Mouse (Mus musculus) gastrocnemius, adult 2 months (tissue): ENCODE results near the gene Cep78. TPM values are rescaled to one million over a fixed set of nuclear protein-coding genes. Genes with fewer than 3 reads are reported as not detected.

ENCODE experiments used
- DNase-seq: peaks from one replicate; pipeline ENCODE4 v3.0.0; 2022
- H3K27ac ChIP-seq: fragments of 200-600 bp; 2 replicates; pipeline ENCODE4 v1.8.1; 2022; ENCODE audit warnings: mild to moderate bottlenecking
- H3K4me3 ChIP-seq: fragments of 200-600 bp; 2 replicates; pipeline ENCODE4 v1.8.1; 2022; ENCODE audit warnings: mild to moderate bottlenecking, moderate library complexity
- CTCF ChIP-seq: fragments of 200-600 bp; IDR thresholded peaks from 2 replicates; pipeline ENCODE4 v1.8.1; 2022; ENCODE audit warnings: antibody characterized with exemption, mild to moderate bottlenecking, moderate library complexity
- intact Hi-C: fragments of 180-260 bp; cut with DNase I; formaldehyde crosslinking; loops from one replicate; pipeline ENCODE4 v1.15.1; 2025
- total RNA-seq, 2 experiments: library from RNA; stranded (reverse); gene quantifications; 2 replicates each; pipeline ENCODE4 v1.2.3; 2021

The Cep78 gene
- total RNA-seq, 2 experiments from 2014 or later = 2.1 to 2.3 TPM

DNA sequence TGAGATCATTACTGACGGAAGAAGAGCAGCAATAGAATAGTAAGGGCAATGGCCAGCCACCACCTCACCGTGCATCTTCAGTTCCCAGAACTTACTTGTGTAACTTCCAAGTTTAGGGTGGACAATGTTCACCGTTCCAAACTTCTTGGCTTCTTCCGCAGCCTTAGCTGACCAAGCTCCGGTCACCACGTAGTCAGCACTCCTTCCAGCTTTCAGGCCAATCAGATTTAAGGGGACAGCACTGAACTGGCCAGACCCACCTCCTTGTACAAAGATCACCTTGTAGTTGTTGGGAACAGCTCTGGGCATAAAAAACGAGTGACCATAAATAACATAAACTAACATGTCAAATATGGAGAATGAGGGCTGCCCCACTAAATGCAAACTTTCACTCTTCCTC lies 66.7 kb downstream of the Cep78 start:
- no peak overlapping the region for H3K27ac ChIP-seq
- intact Hi-C loops = no loop called here
- no peak overlapping the region for H3K4me3 ChIP-seq
- no peak for TF ChIP-seq CTCF
- no peak for DNase-seq

DNA sequence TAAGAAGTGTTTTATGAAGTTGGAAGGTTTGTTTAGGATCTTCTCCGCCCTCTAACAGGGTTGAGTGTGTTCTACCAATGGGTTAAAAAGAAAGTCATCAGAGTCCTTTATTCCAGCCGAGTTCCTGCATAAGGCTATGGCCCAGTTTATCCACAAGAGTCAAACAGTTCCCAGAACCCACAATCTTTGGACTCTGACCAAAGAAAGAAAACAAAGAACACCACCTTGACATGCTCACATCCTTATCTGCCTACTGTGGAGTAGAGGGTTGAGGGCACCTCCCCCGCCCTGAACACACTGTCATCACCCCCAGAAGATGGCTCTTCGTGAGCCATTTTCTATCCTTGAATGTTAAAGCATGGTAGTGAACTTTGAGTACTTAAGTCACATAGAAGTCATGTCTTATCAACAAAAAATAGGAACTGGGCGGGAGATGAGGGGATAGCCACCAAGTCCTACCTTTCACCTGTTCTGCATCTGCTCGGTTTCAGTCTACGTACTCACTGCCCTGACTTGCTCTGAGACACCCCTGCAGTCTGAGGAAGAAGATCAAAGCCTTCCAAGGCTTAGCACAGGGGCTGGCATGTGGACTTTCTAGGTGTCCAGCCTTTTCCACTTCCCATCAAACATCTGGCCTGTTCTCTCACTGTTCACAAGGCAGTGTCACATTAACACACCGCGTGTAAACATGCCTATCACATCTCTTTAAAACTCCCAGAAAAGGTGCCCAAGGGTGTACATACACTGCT lies 71.4 kb downstream of the Cep78 start:
- H3K27ac ChIP-seq = no peak overlapping the region
- intact Hi-C loops = no loop called here
- TF ChIP-seq CTCF = no peak
- H3K4me3 ChIP-seq = no peak overlapping the region
- no peak for DNase-seq

DNA sequence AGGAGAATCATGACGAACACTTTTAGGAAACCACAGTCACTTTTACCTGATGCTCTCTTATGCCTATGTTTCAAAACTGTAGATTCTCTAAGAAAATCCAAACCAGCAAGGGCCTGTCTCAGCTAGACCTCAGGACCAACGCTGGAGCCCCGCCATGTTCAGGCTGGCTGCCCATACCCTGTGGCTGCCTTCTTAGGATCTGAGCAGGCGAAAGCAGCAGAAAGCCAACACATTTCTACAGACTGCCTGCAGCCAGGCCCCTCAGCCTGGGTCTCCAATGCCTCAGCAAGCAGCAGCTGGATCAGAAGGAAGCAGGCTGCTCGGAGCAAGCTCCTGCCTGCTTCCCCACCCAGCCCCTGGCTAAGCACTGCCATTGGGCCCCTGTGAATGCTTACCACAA lies 73.3 kb downstream of the Cep78 start:
- no peak for TF ChIP-seq CTCF
- intact Hi-C loops = no loop called here
- Histone ChIP-seq H3K27ac (no peak overlapping the region), H3K4me3 (no peak overlapping the region)
- DNase-seq = no peak

DNA sequence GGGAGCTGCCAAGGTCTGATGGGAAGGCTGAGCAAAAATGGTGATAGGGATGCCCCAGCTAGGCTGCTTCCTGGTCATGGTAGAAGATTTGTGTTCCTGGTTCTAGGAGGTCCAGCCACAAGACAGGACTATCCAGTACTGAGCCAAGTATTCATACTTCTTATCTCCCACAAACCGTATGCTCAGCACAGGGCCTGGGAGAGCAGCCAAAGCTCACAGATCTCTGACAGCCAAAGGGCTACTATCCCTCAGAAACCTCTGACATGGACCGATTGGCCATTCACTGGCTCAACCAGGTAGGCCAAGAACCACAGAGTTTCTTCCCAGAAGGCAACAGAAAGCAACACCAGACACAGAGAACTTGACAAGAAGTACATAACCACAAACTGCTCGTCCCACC lies 73.8 kb downstream of the Cep78 start:
- DNase-seq = no peak
- no peak for TF ChIP-seq CTCF
- no peak overlapping the region for H3K4me3 ChIP-seq
- no peak overlapping the region for H3K27ac ChIP-seq
- intact Hi-C loops = no loop called here

DNA sequence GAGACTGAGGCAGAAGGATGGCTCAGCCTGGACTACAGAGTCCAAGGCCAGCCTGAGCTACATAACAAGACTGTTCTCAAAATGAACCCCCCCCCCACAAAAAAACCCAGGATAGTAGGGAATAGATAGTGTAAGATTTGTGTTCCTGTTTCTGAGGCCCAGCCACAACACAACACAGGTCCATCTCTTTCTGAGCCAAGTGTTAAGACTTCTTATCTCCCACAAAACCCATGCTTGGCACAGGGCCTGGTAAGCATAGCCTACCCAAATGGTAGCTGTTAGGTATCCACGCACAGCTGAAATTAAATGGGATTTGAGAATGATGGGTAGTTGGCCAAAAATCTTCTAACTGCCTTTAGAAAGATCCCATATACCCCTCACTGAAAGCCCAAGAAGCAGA lies 74.3 kb downstream of the Cep78 start:
- no peak for DNase-seq

DNA sequence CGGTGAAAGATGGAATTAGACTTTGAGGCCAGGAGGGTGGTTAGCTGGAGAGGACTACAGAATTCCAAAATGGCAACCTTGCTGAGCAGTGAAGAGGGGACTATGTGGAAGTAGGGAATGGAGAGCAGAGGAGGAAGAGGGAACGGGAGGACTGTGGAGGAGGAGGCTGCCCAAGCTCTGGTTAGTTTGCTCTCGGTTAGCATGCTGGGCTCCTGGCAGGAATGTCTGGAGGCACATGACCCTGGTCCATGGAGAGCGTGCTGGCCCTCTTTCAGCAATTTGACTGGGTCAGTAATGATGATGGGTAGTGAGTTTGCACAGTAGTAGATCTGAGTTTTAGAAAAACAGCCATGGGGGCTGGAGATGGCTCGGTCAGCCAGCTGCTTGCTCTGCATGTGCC lies 76.8 kb downstream of the Cep78 start:
- Histone ChIP-seq H3K27ac (no peak overlapping the region), H3K4me3 (no peak overlapping the region)
- DNase-seq = no peak
- TF ChIP-seq CTCF = no peak
- intact Hi-C loops = no loop called here

More for the DNA sequence above, 74.3 kb downstream of the Cep78 start:
- Histone ChIP-seq H3K27ac (no peak overlapping the region), H3K4me3 (no peak overlapping the region)
- intact Hi-C loops = no loop called here
- TF ChIP-seq CTCF = no peak

Other genes starting within 250 kb of the Cep78 start
- gene Psat1, start 37.7 kb downstream of the Cep78 start, total RNA-seq = under 1 TPM; 0.78 to 0.82 TPM
- 10 to 100 TPM; 12.2 to 15.7 TPM for gene Gnaq, start 147.8 kb upstream of the Cep78 start, total RNA-seq